Mouse (Mus musculus): ENCODE measurements around the gene Kcnv2. TPM values are rescaled to one million over a fixed set of nuclear protein-coding genes. Genes with fewer than 3 reads are reported as not detected.

The Kcnv2 gene
- total and polyA plus RNA-seq, 3 experiments, result not detected

GRCm38 (mm10) chr19:27312266-27313079 lies 9.9 kb upstream of the Kcnv2 start:
- DNase-seq (ENCODE audit: low read depth, low spot score), result no peak
- no peaks in the 10 kb centered on the region for H3K9me3 ChIP-seq (replicated peaks; ENCODE audit: insufficient read depth, low read length)
- TF ChIP-seq SIN3A (IDR thresholded peaks at IDR 0.05; ENCODE audit: low read length) (no peak), BHLHE40 (IDR thresholded peaks at IDR 0.05; ENCODE audit: borderline replicate concordance, low read depth, low read length) (no peak), RAD21 (IDR thresholded peaks at IDR 0.05; ENCODE audit: low read depth, low read length) (no peak), MYC (IDR thresholded peaks at IDR 0.05; ENCODE audit: low read depth, low read length) (no peak), RCOR1 (IDR thresholded peaks at IDR 0.05; ENCODE audit: low read depth, low read length) (no peak), ZMIZ1 (IDR thresholded peaks at IDR 0.05; ENCODE audit: low read depth, low read length) (no peak), USF1 (IDR thresholded peaks at IDR 0.05; ENCODE audit: low read depth, low read length) (no peak), SMC3 (IDR thresholded peaks at IDR 0.05; ENCODE audit: low read depth, low read length) (no peak), USF2 (IDR thresholded peaks at IDR 0.05; ENCODE audit: borderline replicate concordance in 1 of 2, insufficient read depth in 1 of 2, low read depth in 1 of 2, low read length in 2 of 2) (no peak), MXI1 (IDR thresholded peaks at IDR 0.05; ENCODE audit: low read depth, low read length) (no peak), ZKSCAN1 (IDR thresholded peaks at IDR 0.05; ENCODE audit: low read depth, low read length) (no peak), GATA1 (IDR thresholded peaks at IDR 0.05; ENCODE audit: low read depth, low read length) (no peak)

GRCm38 (mm10) chr19:27313080-27313413 lies 9.3 kb upstream of the Kcnv2 start:
- Histone ChIP-seq H3K36me3 (ENCODE audit: control insufficient read depth in 1 of 2, insufficient read depth in 2 of 2, low read length in 2 of 2) (no peaks in the 10 kb centered on the region), H3K9ac (ENCODE audit: control insufficient read depth, low read depth, low read length, poor library complexity, severe bottlenecking) (no peak overlapping the region), H3K4me3 (ENCODE audit: control insufficient read depth in 1 of 2, insufficient read depth in 1 of 2, low read depth in 2 of 2, low read length in 2 of 2) (no peak overlapping the region), H3K9me3 (replicated peaks; ENCODE audit: insufficient read depth, low read length) (no peaks in the 10 kb centered on the region), H3K27me3 (ENCODE audit: control insufficient read depth in 1 of 2, insufficient read depth in 2 of 2, low read length in 2 of 2) (no peaks in the 10 kb centered on the region), H3K79me2 (ENCODE audit: control insufficient read depth, insufficient read depth, low read length, poor library complexity) (no peaks in the 10 kb centered on the region), H3K27ac (ENCODE audit: control insufficient read depth, low read depth, low read length) (no peak overlapping the region), H3K4me1 (ENCODE audit: control insufficient read depth in 1 of 2, insufficient read depth in 2 of 2, low read length in 2 of 2) (no peaks in the 10 kb centered on the region)
- DNase-seq (ENCODE audit: low read depth, low spot score), result no peak
- no peak for TF ChIP-seq MXI1 (IDR thresholded peaks at IDR 0.05; ENCODE audit: low read depth, low read length)
- TF ChIP-seq MEF2A (IDR thresholded peaks at IDR 0.05; ENCODE audit: extremely low read depth, insufficient replicate concordance, low read depth, low read length, poor library complexity, severe bottlenecking), result no peak
- no peak for TF ChIP-seq GATA1 (IDR thresholded peaks at IDR 0.05; ENCODE audit: low read depth, low read length)
- TF ChIP-seq MAZ (IDR thresholded peaks at IDR 0.05; ENCODE audit: low read depth, low read length), result no peak
- TF ChIP-seq ZC3H11A (IDR thresholded peaks at IDR 0.05; ENCODE audit: low read depth, low read length), result no peak
- TF ChIP-seq GABPA (IDR thresholded peaks at IDR 0.05; ENCODE audit: low read depth, low read length), result no peak
- TF ChIP-seq CTCF (IDR thresholded peaks at IDR 0.05 in 2 of 3, conservative IDR thresholded peaks at IDR 0.05 in 1 of 3; ENCODE audit: control insufficient read depth in 1 of 3, insufficient read depth in 1 of 3, low read depth in 2 of 3, low read length in 3 of 3, poor library complexity in 1 of 3, severe bottlenecking in 1 of 3), result no peak
- no peak for TF ChIP-seq ETS1 (IDR thresholded peaks at IDR 0.05; ENCODE audit: low read depth, low read length)
- TF ChIP-seq SMC3 (IDR thresholded peaks at IDR 0.05; ENCODE audit: low read depth, low read length), result no peak
- TF ChIP-seq USF1 (IDR thresholded peaks at IDR 0.05; ENCODE audit: low read depth, low read length), result no peak
- no peak for TF ChIP-seq POLR2A (IDR thresholded peaks at IDR 0.05; ENCODE audit: control insufficient read depth in 1 of 2, insufficient read depth in 1 of 2, low read depth in 1 of 2, low read length in 2 of 2, poor library complexity in 1 of 2)
- no peak for TF ChIP-seq ELF1 (IDR thresholded peaks at IDR 0.05; ENCODE audit: low read depth, low read length)
- TF ChIP-seq RAD21 (IDR thresholded peaks at IDR 0.05; ENCODE audit: low read depth, low read length), result no peak
- no peak for TF ChIP-seq E2F4 (IDR thresholded peaks at IDR 0.05; ENCODE audit: borderline replicate concordance, low read depth, low read length)

More at GRCm38 (mm10) chr19:27312266-27313079, 9.9 kb upstream of the Kcnv2 start:
- Histone ChIP-seq H3K27ac (ENCODE audit: control insufficient read depth, low read depth, low read length) (no peak overlapping the region), H3K4me1 (ENCODE audit: control insufficient read depth in 1 of 2, insufficient read depth in 2 of 2, low read length in 2 of 2) (no peaks in the 10 kb centered on the region), H3K79me2 (ENCODE audit: control insufficient read depth, insufficient read depth, low read length, poor library complexity) (no peaks in the 10 kb centered on the region), H3K4me3 (ENCODE audit: control insufficient read depth in 1 of 2, insufficient read depth in 1 of 2, low read depth in 2 of 2, low read length in 2 of 2) (no peak overlapping the region), H3K27me3 (ENCODE audit: control insufficient read depth in 1 of 2, insufficient read depth in 2 of 2, low read length in 2 of 2) (no peaks in the 10 kb centered on the region), H3K9ac (ENCODE audit: control insufficient read depth, low read depth, low read length, poor library complexity, severe bottlenecking) (no peak overlapping the region), H3K36me3 (ENCODE audit: control insufficient read depth in 1 of 2, insufficient read depth in 2 of 2, low read length in 2 of 2) (no peaks in the 10 kb centered on the region)
